16 mouse cellular contexts compared by ENCODE assay signal in the genomic region with DNA sequence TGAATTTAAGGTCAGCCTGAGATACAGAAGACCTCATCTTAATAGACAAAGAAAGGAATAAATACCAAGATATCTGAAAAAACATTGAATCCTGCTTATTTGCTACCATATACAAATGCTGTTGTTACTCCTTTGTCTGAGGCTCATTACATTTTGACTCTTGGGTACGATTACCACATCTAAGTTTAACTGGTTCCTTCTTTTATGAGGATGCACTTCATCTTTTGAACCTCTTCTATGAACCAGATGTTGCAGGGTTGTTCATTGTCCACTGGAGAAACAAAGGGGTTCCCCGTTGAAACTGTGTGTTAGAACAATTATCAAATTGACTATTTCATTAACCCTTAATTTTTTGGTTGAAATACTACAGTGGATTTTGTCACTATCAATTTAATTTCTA.
"Had no signal": no experiment of that assay in that cellular context is flagged by ENCODE, and none has a peak within 500 bp of the region (broad histone marks: within the 10 kb centered on the region; RNA-seq: fewer than 3 reads in every experiment).

No protein-coding gene starts in this region.

- DNase-seq: left cerebral cortex, postnatal 4 days; liver; liver, embryonic 13.5 days; liver, postnatal 0 days; lung, adult 18-20 months; lung, adult 2 months; lung, embryonic 14.5 days; lung, postnatal 10 days; lung, postnatal 14 days; lung, postnatal 36 days; lung, postnatal 4 days; midbrain, embryonic 14.5 days had no signal

- ATAC-seq: liver, embryonic 12.5 days; liver, postnatal 0 days; lung, postnatal 0 days; midbrain, embryonic 13.5 days; midbrain, embryonic 16.5 days had no signal
